Mouse (Mus musculus) hindlimb bud, embryonic 11.5 days (tissue): ENCODE measurements around the gene Tmem56.

Source experiments
- DNase-seq: peaks from one replicate; pipeline ENCODE4 v3.0.0-alpha.2; 2012; ENCODE audit warnings: low read depth, low spot score; ENCODE audit errors: extremely low spot score

Gene Tmem56

GRCm38 (mm10) chr3:121171872-121172265 lies 111.0 kb downstream of the Tmem56 start:
- no peak for DNase-seq

GRCm38 (mm10) chr3:121171243-121171871 lies 111.5 kb downstream of the Tmem56 start, which contains the start of gene Rwdd3:
Gene Rwdd3, minus strand, starts transcription at chr3:121171695.
- peak; percentile 50 for DNase-seq

- DNase-seq = no peak
These were observed 112.3 kb downstream of the Tmem56 start for GRCm38 (mm10) chr3:121170631-121171030.

- DNase-seq = no peak
These were observed 113.6 kb downstream of the Tmem56 start for GRCm38 (mm10) chr3:121169092-121169942.

GRCm38 (mm10) chr3:121168581-121168980 lies 114.3 kb downstream of the Tmem56 start:
- no peak for DNase-seq

- DNase-seq = no peak
These were observed 119.6 kb downstream of the Tmem56 start for GRCm38 (mm10) chr3:121163271-121163819.

- DNase-seq = no peak
These were observed 121.2 kb downstream of the Tmem56 start for GRCm38 (mm10) chr3:121161661-121162060.

GRCm38 (mm10) chr3:121160424-121160823 lies 122.5 kb downstream of the Tmem56 start:
- no peak for DNase-seq

GRCm38 (mm10) chr3:121159566-121159965 lies 123.3 kb downstream of the Tmem56 start:
- no peak for DNase-seq

- no peak for DNase-seq
These were observed 124.0 kb downstream of the Tmem56 start for GRCm38 (mm10) chr3:121158901-121159351.

GRCm38 (mm10) chr3:121157546-121158330 lies 125.2 kb downstream of the Tmem56 start:
- no peak for DNase-seq

GRCm38 (mm10) chr3:121156451-121157186 lies 126.3 kb downstream of the Tmem56 start:
- no peak for DNase-seq

- no peak for DNase-seq
These were observed 126.9 kb downstream of the Tmem56 start for GRCm38 (mm10) chr3:121156043-121156442.
